Mouse (Mus musculus) heart, adult 2 months (tissue): Measurements from ENCODE around the gene Gm43552.

Experiments
- CTCF ChIP-seq: fragments of 200-600 bp; IDR thresholded peaks from 2 replicates; pipeline ENCODE4 v1.8.1; 2022; ENCODE audit warnings: antibody characterized with exemption, mild to moderate bottlenecking, moderate library complexity
- POLR2A ChIP-seq: fragments of 200-500 bp; IDR thresholded peaks from 2 replicates; pipeline ENCODE4 v1.6.1; 2011; ENCODE audit warnings: mild to moderate bottlenecking, low read depth, low read length, control low read depth; ENCODE audit not compliant: insufficient read depth

DNA sequence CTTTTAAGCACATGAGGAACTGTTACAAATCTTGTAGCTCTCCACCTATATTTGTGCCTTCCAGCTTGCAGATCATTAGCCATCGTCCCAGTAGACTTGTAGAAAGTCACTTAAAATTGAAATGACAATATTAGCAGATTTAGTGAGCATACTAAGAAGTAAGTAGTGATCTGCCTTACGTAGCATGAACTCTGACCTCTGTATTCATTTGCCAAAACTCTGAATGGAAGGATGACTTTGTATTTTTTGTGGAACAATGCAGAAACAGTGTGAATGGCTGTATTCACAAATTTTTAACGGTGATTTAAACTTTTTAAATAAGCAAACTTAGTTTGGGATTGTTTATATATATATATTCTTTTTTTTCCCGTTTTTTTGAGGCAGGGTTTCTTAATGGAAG lies 46.2 kb upstream of the Gm43552 start:
- no peak for TF ChIP-seq CTCF
- no peak for TF ChIP-seq POLR2A
